Mouse (Mus musculus) regulatory T cell (primary cell): Measurements from ENCODE around the gene Dse.
"Not testable (repeated sequence)": the region's sequence is repeated elsewhere in the genome, so short reads cannot be mapped to it uniquely, and the experiment has no call there.

ENCODE experiments used
- in situ Hi-C: fragments of 300-600 bp; cut with MboI, MseI; formaldehyde crosslinking; loops from one replicate; pipeline ENCODE4 v1.15.1; 2025; ENCODE audit warnings: high pct_unique_total_duplicates

The Dse gene

DNA sequence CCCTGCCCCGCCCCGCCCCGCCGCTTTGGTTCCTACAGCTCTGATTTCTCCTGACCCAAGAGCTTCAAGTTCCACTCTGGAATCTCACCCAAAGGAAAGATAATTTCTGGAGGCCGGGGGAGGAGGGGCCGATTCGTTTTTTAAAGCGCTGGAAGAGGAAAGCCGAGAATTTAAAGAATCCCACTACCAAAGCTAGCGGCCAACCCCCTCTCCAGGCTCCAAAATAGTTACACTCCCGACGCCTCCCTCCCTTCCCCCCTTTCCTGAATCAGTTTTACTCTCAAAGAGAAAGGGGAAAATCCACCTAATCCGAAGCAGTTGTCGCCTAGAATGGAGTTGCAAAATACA, at the start of gene Dse:
TSS of gene Dse (minus strand) at position 213 of the 348 bp plus-strand sequence.
- in situ Hi-C loops, result no loop called here

DNA sequence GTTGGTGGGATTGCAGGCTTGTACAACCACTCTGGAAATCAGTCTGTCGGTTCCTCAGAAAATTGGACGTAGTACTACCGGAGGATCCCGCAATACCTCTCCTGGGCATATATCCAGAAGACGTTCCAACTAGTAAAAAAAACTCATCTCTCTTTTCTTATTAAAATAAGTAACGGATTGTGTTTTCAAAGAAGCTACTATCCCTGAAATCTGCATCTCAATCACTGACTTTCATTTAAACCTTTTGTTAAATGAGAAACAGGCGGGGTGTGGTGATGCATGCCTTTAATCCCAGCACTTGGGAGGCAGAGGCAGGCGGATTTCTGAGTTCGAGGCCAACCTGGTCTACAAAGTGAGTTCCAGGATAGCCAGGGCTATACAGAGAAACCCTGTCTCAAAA, 45.3 kb upstream of the Dse start:
- in situ Hi-C loops, result not testable (repeated sequence)

DNA sequence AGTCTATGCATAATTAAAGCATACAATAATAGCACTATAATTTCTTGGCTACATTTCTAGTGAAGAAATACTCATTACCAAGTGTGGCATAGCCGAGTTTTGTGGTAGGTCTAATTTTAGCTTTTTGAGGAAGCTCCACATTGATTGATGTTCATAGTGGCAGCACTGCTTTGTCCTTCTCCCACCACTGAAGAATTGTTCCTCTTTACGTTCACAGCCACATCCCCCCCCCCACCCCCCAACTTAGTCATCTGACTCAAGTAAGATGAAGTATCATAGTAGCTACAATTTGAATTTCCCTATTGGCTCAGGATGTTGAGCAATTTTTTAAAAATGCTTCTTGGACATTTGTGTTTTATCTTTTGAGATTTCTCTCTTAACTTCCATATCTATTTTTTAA, 42.1 kb upstream of the Dse start:
- in situ Hi-C loops, result no loop called here

DNA sequence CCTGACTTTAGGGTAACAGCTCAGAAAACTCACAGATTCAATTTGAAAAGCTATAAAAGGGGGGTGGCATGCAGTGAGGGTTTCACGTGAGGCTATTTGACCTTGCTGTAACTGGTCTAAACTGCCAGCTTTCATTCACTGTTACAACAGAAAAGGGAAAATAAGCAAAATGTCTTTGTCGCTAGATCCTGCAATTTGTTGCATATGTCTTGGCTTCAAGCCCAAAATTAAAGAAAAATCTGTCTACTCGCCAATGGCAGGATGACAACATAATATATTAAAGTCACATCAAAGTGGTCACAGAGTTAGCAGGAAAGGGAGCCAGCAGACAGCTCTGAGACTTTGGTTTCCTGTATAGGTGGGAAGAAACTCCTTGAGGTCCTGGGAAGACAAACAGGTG, 40.2 kb upstream of the Dse start:
- in situ Hi-C loops, result no loop called here

DNA sequence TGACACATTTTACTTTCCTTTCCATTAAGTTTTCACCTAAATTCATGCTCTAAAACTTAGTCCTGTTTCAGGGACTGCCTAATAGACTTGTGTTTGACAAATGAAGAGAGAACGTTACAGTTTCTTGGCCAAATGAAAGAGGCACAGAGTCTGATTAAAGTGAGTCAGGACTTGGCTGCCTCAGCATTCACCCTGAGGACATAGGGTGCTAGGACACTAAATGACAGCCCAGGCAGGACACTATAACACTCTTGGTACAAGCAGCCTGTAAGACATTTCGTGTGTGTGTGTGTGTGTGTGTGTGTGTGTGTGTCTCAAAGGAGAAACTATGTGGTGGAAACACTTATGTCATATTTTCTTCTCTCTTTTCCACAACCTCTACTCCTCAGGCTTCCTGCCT, 38.6 kb upstream of the Dse start:
- in situ Hi-C loops, result no loop called here

DNA sequence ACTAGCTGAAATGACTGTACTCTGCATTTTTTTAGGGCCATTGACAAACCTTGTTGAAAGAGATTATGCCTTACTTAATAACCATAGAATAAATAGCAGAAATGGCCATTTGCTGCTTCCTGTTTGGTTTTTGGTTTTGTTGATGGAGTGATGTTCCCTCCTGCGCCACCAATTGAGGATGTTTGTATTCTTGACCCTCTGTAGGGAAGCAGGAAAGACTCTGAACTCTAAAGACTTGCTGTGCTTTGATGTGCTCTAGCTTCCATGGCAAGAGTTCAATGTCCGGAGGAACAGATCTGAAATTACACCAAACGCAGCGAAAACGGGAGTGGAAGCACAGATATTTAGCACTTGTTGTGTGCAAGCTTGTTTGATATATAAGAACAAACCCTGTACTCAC, 37.2 kb upstream of the Dse start:
- in situ Hi-C loops, result no loop called here

DNA sequence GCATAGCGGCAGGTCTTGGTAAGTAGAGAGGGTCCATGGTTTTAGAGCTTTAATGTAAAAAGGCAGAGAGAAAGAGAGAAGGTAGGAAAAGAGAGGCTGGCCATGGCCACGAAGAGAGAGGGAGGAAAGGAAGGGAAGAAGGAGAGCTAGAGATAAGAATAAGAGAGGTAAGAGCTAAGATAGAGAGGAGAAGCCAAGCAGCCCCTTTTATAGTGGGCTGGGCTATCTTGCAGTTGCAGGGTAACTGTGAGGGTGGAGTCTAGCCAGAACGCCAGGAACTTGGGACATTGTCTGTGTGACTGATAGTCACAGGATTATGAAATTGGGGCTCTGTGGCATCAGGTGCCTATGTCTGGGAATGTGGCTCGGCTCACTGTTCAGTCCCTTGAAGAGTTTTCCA, 31.0 kb upstream of the Dse start:
- in situ Hi-C loops, result no loop called here

DNA sequence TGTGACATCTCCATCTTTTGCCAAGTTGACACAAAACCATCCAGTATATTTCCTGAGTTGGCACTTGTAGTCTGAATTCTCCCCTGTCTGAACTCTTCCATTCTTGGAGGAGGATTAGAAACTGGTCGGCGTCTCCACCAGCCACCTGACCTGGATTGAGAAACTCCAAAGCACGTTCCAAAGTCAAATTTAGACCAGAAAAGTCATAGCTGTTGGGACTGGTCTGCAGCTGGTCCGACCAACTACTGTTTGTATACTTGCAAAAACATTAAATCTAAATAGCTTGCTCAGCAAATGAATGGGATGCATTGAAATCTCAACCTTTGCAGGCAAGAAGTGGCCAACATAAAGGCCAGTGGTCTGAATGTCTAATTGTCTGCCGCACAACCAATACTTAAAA, 29.1 kb upstream of the Dse start:
- in situ Hi-C loops, result no loop called here

DNA sequence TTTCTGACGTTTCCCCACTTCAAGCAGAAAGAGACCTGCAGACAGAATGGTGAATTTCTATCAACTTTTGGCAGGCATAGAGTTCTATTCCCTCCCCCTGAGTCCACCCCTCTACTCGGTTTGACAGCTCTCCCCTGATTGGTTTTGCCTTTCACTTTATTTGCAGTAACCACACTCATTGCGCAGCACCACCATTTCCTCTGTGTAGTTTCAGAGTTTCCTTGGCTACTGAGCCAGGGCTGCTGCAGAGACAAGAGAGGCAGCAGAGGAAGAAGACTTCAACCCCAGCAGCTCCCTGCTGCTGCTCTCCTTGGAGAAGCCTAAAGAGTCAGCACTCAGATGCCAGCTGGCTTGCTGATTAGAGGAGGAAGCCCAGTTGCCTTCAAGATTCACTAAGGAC, 27.9 kb upstream of the Dse start:
- in situ Hi-C loops, result no loop called here

DNA sequence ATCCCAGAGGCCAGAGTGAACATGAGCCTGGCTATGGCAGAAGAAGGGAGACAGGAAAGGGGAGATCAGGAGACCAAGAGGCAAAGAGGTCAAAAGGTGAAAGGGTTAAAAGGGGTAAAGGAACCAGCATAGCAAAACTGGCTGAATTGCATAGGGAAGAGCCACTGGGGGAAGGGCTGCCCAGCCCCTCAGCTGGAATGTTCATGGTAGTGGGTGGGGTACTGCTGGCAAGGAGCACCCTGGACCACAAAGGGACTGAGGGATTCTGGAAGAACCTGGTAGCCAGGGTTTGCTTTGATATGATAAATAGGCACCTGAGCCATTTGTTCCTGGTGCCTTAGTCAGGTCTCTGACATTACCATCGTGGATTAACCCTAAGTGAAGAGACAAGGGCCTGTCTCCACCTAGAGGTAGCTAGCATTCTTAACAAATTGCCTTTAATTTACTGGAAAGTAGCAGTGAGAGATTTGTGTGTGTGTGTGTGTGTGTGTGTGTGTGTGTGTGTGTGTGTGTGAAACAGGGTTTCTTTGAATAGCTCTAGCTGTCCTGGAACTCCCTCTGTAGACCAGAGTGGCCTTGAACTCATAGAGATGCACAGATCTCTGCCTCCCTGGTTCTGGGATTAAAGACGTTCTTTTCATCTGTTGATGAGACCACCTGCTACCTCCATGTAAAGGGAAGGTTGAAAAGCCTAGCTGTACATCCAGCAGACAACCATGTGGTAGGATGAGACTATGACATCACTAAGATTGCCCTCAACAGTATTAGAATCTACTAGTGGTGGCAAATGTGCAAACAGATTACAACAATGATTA, 26.6 kb upstream of the Dse start:
- in situ Hi-C loops, result no loop called here

DNA sequence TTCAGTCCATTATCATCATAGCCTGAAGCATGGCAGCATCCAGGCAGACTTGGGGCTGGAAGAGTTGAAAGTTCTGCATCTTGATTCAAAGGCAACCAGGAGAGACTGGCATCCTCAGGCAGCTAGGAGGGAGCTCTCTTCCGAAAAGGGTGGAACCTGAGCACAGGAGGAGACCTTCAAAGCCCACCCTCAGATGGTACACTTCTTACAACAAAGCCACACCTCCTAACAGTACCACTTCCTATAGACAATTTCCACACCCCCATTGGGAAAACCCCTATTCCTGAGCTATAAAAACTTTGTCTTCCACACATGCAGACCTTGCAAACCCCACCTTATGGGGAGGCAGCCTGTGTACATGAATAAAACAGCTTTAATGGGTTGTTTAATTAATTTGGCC, 25.9 kb upstream of the Dse start:
- in situ Hi-C loops, result no loop called here

DNA sequence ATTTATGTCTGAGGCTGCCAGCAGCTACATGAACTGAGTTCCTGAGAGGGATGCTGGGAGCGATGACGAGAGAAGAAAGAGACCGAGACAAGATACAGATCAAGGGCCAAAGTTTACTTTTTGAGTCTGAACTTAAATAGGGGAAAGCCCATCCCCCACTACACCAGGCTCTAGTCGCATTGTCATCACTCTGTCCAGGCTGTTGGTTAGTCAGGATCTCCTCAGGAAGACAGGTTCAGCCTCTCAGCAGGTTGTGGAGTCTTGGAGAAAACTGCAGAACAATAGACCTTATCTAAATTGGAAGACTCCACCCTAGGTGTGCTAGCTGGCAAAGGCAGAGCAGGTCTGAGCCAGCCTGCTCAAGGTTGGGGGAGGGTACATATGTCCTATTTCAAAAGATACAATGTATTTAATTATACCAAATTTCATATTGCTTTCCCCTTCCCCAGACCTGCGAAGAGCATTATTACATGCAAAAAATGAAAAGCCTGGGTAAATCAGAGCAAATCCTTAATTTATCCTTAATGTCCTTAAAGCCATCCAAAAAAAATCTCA, 22.7 kb upstream of the Dse start:
- in situ Hi-C loops, result no loop called here

DNA sequence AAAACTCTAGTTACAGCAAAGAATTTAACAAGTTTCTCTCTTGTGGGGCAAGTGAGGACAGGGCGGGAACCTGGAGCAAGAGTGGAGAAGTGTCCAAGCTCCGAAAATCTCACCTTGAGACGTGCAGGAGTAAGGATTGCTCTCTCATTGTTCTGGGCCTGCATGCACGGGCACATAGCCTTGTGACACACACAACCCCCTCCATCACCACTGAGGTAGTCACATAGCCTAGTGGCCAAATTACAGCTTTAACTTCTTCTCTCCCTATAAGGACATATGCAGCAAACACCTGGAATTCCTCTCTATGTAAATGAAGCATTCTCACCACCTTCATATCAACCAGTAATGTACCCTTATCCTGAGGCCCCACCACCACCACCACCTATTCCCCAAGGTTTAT, 22.0 kb upstream of the Dse start:
- in situ Hi-C loops, result no loop called here

DNA sequence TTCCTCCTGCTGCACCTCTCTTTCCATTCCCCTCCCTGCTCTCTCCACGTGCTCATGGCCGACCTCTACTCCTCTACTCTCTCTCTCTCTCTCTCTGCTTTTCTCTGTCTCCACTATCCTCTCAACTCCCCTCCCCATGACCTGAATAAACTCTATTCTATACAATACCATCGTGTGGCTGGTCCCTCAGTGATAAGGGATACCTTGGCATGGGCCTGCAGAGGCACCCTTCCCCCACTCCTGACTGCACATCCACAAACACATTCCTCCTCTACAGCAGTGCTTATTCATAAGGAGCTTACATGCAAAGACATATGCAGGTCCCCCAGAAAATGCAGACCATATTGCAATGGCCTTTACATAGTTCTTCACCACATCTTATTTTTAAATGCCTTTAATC, 16.1 kb upstream of the Dse start:
- in situ Hi-C loops, result no loop called here

DNA sequence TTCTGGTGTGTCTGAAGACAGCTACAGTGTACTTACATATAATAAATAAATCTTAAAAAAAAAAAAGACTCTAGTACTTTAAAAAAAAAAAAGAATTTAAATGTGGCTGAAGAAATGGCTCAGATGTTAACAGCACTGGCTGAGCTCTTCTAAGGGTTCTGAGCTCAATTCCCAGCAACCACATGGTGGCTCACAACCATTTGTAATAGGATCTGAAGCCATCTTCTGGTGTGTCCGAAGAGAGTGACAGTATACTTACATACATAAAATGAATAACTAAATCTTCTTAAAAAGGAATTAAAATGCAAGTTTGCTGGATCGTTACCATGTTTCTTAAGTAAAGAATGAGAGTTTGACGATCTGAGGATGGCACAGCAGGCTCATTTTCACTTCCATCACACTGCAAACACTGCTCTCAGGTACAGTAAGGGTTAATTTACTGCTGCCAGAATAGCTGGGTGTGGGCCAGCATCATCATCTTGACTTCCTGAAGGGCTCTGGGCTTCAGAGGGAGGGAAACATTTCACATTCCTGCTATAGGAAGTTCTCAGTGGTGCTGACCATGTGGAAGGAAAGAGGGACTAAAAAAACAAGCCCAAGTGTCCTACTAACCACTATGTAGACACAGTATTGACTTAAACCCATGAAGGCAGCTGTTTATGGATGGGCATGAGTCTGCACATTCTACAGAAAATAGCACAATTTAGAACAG, 14.6 kb upstream of the Dse start:
- in situ Hi-C loops, result no loop called here

DNA sequence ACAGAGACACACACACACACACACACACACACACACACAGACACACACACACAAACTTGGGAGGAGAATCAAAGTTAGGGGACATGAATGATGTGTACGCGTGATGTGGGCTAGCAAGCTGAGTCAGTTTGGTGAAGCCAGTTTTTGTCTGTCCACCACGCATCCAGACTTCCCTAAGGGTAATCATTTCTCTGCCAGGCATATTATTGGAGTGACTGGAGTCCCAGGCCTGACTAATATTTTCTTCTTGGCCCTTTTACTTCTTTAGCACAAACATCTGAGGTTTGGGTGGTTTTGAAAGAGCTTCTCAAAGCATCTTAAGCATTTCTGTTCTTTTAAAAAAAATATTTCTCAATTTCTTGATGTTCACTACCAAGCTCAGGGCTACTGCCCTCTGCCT, 10.7 kb upstream of the Dse start:
- in situ Hi-C loops, result no loop called here

DNA sequence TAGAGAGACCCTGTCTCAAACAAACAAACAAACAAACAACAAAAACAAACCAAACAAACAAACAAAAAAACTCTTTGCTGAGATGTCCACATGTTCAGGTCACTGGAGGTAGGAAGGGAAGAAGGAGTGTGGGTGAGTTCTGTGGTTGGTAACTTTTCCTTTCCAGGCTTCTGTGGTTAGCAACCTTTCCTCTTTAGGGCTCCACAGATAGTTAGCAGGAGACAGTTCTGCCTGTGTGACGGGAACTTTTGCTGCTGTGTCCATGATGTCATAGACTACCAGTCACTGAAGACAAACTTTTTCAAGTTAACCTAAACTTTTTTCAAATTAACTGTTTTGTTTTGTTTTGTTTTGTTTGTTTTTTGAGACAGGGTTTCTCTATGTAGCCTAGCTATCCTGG, 8.2 kb upstream of the Dse start:
- in situ Hi-C loops, result no loop called here

DNA sequence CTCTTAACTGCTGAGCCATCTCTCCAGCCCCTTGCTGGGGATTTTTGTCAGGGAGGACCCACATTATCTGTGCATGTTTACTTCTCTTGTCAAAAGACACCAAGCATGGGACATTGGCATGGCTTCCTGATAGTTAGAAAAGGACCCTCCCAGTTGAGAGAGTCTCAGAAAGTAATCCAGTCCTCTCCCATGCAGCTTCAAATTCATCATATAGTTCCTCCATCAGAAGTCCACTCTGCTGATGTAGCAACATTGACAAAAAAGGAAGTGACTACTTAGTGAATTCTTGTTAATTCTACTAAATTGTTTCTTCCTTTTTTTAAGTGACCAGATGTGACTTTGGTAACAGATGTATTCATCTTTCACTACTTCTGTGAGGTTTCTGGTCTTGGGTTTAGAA, 2.4 kb upstream of the Dse start:
- in situ Hi-C loops, result no loop called here

DNA sequence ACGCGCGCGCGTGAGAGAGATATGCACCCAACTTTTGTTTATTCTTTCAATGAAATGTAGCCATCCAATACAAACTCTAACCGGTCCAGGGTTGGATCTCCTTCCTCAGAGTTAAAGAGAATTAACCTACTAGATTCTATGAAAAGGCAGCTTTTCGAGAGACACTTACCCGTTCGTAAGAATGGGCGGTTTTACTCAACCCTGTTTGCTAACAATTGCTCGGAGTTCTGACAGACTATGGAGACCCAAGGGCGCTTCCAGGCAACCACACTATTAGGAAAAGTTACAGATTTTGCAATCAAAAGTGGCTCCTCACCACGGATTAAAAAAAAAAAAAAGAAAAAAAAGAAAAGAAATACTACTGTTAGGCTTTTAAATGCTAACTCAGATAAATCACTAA, 516 bp upstream of the Dse start:
- in situ Hi-C loops, result no loop called here

DNA sequence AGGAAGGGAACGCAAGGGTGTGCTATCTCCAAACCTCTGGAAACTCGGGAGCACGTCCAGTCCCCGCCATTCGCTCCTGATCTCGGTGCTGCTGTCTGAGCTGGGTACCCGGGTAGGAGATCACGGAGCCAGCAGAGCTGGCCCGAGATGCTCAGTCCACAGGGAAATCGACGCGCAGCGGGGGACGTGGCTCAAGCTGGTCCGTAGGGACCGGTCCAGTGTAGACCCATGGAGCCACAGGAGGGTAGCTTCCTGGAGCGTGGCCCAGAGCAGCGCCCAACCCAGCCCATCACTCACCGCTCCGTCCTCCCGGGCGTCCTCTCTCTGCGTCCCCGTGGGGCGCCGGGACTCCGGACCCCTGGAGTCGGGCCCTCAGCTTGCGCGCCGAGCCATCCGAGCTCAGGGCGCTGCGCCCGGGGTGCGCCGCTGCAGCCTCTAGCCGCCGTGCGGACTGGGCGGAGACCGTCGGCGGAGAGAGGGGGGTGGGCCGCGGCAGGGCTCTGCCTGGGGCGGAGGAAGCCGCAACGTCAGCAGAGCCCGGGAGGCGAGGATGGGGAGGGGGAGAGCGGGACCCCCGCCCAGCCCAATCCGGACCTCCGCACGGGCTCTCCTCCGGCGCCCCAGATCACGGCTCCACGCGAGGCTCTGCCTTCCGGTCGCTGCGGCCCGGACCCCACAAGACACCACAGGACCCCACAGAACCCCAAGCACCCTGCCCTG, 572 bp downstream of the Dse start:
- in situ Hi-C loops, result no loop called here

DNA sequence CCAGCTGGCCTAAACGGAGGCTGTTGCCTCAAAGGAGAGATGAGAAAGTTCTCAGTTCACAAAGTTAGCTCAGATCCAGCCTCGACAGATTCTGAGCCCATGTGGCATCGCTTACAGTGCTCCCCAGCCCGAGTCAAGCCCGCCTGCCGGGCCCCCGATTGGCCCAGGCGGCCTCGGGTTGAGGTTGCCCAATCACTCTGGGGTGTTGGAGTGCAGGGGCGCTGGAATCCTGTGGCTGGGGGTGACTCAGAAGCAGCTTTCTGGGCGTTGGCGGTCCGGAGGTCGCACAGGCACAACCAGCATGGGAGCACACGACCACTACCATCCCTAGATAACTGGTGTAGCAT, 1.1 kb downstream of the Dse start:
- in situ Hi-C loops, result no loop called here

DNA sequence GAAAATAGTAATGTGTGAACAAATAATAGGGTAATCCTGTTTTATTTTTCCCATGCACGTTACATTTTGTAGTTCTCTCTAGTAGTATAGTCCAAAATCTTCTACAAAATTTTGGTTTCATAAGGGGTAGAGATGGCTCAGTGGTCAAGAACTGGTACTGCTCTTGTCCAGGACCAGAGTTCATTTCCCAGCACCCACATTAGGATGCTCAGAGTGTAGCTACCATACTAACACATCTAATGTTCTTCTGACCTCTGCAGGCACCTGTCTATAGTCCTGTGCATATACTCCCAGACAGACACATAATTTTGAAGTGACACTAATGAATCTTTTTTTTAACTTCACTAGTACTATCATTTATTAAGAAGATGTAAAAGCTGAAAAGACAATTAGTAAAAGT, 1.7 kb downstream of the Dse start:
- in situ Hi-C loops, result no loop called here

DNA sequence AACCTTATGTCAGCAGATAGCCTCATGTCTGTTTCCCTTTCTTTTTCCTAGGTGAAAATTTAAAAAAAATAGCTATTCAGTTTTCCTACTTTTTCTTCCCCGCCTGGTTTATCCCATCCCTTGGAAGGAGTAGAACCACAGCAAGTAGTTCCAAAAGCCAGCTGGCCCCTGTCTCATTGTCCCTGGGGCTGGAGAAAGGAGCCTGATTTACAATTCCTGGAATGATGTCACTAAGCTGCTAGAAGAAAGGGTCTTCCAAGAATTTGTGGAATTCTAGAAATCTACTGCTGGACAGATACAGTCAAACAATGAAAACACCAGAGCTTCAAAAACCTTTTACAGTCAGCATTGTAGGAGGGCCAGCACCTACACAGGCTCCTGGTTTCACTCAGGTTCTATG, 6.8 kb downstream of the Dse start:
- in situ Hi-C loops, result no loop called here
